Mouse (Mus musculus): ENCODE data around the gene Lyl1.
A peak's percentile ranks its signal among the peaks of the same experiment; 100 is the strongest.

The Lyl1 gene

DNA sequence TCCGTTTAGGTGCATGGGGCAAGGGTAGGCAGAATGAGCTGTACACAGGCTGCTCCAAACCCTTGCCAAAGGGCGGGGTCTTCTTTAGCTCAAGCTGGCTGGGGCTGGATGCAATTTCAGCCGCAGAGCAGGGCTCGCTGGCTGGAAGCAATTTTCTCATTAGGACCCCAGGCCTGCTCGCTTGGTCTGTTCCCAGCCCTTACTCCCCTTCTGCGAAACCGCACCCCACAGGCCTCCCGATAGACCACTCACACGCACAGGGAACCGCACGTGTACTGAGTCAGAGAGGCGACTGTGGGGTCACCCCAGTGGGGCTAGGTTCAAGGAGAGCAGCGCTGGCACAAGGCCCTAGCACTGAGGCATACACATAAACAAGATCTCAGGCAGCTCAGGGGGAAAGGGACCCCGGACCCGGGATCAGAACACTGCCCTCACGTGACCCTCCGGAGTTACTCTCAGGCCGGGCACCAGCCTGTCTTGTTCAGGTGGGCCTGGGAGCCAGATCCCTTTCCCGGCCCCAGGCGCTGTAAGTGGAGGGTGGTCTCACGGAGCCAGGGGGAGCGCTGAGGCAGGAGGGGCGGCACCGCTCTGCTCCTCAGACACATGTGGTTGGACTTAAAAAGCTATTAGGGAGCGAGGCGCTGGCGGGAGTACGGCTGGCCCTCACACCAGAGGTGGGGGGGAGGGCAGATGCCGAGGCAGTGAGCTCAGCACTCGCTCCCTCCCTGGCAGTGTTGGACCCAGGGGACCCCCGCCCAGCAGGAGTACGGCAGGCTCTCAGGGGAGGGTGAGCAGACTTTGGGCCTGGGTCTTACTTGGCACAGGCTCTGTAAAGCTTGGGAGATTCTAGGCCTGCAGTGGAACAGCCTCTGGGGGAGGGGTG, 41.2 kb downstream of the Lyl1 start:
- peak; percentile 74 to 77 for DNase-seq

DNA sequence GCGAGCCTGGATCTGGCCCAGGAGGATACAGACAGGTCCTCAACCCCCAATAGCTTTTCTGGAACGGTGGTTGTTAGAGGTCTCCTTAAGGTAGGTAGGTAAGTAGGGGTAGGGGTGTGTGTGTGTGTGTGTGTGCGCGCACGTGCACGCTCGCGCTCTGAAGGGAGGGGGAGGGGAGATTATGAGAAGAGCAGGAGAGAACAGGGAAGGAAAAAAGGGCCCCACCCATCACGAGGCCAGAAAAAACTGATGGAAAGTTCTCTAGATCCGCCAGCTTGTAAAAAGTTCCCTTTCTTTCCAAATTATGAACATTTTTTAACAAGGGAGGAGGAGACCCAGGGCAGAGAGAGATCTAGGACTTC, 41.8 kb downstream of the Lyl1 start:
- DNase-seq, result no peak

DNA sequence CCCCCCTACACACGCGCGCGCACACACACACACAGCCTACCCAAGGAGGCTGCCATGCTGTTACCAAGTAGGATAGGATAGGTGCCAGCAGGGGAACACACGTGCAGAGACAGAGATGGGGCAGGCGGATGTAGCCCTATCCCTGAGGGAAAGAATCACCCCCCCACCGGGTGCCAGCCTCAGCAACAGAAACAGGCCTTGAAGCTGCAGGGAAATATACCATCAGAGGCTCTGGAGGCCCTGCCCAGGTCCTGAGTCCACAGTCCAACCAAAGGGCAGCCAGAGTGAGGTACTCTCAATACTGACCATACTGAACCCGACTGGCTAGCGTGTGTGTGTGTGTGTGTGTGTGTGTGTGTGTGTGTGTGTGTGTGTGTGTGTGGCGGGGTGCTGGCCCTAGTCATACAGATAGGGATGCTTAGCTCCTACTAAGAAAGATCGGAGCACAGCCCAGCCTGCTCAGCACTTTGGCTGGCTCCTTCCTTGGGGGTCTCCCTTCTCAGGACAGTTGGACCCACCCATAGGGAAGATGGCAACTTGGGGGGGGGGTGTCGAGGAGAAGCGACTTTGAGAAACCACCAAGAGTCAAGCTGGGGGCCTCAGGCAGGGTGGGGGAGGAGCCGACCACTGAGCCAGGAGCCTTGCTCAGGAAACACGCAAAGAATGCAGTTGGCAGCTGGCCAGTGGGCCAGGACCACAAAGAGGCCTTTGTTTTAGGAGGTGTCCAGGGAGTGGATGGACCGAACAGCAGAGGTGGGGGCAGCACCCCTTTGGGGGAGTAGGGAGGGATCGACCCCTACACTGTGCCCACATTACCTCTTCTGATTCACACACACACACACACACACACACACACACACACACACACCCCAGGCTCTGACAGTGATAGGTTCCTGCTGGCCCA, 42.5 kb downstream of the Lyl1 start:
- peak; percentile 78 to 79 for DNase-seq

DNA sequence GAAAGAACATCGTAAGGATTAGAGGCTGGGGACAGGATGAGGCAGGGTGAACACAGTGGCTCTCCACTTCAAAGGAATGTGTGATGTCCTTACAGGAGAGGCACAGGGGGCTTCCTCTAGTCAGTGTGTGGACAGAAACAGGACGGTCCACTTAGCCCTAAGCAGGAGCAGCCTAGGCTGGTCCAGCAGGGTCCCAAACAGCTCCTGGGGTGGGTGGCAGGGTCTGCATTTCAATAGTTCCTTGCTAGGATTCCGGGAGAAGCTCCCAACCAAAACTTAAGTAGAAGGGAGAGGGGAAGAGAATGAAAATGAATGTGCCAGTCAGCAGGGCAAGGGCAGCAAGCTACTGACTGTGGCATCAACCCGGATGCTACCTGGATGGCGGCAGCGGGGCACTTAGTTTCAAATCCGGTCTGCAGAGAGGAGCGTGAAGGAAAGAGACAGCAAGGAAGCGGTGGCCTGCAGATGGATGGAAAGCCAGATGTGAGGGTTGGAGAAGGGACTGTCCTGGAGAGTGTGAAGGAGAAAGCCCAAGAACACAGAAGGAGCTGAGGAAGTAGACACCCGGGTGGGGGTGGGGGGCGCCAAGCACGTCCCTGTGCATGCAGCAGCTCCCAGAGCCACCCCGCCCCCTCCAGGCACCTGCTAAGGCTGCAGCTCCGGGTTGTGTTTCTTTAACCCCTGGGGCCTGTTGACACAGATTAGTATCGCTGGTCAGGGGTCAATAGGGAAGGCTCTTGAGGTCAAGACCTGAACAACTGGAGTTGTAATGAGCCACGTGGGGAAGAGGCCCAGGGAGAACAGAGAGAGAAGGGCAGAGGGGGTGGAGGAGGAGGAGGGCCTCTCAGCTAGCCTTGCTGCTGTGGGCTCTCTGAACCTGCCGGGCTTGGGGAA, 44.0 kb downstream of the Lyl1 start:
- peak in 1 of 2 experiments; percentile 60 for DNase-seq

DNA sequence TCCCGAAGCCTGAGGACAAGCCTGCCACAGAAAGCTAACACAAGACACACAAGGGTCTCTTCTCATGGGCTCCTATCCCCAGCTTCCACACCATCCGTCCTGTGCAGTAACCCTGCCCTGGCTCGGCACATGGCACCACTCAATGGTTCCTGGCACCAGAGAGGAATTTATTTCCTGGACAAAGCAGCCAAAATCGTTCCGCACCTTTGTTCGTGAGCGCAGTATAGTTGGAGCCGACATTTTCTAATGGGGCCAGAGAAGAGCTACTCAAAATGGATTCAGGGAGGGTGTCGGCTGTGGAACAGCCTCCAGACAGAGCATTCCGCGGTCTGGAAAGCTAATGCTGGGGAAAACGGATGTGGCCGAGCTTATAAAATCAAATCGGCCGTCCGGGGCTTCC, 48.3 kb downstream of the Lyl1 start:
- peak in 1 of 2 experiments; percentile 63 for DNase-seq

DNA sequence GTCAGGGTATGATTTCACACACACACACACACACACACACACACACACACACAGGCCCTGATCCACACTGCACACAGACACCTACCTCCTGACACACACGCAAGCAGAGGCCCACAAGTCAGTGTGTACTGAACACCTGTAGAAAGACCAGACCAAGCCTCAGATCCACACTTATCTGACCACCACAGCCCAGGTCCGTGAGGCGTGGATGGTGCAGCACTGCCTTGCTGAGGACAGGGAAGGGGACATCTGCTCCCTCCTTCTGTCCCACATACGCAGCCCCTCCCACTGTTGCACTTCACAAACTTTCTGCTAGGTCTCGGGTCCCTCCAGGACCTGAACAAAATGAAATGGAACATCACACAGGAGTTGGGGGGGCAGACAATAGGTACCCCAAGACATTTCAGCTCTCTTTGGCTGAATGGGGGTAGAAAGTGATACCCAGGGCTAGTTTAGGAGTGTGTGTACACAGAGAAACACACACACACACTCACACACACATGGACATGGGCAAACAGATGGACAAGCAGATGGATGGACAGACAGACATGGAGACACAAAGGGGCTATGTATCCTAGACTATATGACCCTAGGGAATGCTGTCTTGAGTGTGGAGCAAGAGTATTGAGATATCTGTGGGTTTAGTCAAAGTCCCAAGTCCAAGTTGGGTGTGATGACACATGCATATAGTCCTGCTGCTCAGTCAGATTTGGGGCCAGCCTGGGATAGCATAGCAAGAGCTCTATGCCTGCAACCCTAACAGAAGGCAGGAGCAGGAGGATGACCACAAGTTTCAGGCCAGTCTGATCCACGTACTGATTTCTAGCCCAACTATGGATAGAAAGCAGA, 51.7 kb downstream of the Lyl1 start:
- DNase-seq, result no peak

Measured in cerebellum, postnatal 10 days (tissue).